Mouse (Mus musculus): ENCODE results near the gene Nat10.

- no peak for TF ChIP-seq EP300 (optimal IDR thresholded peaks at IDR 0.05)
- no peak for TF ChIP-seq CTCF (IDR thresholded peaks at IDR 0.05; ENCODE audit: low read depth)
Measured at GRCm38 (mm10) chr2:103761993-103762392, 923 bp upstream of the Nat10 start.
